Mouse (Mus musculus) left cerebral cortex, adult 2 months (tissue): ENCODE results near the gene Ppara. TPM values are rescaled to one million over a fixed set of nuclear protein-coding genes. Genes with fewer than 3 reads are reported as not detected.
"Not testable (repeated sequence)": the region's sequence is repeated elsewhere in the genome, so short reads cannot be mapped to it uniquely, and the experiment has no call there.

Source experiments
- DNase-seq, 2 experiments: peaks; one replicate each; pipeline ENCODE4 v3.0.0; 2021 to 2022; ENCODE audit warnings: low spot score in 2 of 2, mixed read lengths in 1 of 2; ENCODE audit errors: extremely low spot score in 1 of 2
- H3K27ac ChIP-seq: fragments of 200-600 bp; 2 replicates; pipeline ENCODE4 v1.8.1; 2022
- H3K4me3 ChIP-seq: fragments of 200-600 bp; 2 replicates; pipeline ENCODE4 v1.8.1; 2022
- CTCF ChIP-seq: fragments of 200-600 bp; IDR thresholded peaks from 2 replicates; pipeline ENCODE4 v1.8.1; 2022; ENCODE audit warnings: antibody characterized with exemption, mild to moderate bottlenecking, moderate library complexity
- intact Hi-C: fragments of 180-260 bp; cut with DNase I; formaldehyde crosslinking; loops from one replicate; pipeline ENCODE4 v1.15.1; 2025
- total RNA-seq, 2 experiments: library from RNA; stranded (reverse); gene quantifications; 2 replicates each; pipeline ENCODE4 v1.2.3; 2021

Gene Ppara
- total RNA-seq, 2 experiments from 2014 or later, result 3.6 TPM

- DNase-seq, result no peak
- intact Hi-C loops, result no loop called here
Measured at GRCm38 (mm10) chr15:85771306-85772121, 36.7 kb downstream of the Ppara start.

DNA sequence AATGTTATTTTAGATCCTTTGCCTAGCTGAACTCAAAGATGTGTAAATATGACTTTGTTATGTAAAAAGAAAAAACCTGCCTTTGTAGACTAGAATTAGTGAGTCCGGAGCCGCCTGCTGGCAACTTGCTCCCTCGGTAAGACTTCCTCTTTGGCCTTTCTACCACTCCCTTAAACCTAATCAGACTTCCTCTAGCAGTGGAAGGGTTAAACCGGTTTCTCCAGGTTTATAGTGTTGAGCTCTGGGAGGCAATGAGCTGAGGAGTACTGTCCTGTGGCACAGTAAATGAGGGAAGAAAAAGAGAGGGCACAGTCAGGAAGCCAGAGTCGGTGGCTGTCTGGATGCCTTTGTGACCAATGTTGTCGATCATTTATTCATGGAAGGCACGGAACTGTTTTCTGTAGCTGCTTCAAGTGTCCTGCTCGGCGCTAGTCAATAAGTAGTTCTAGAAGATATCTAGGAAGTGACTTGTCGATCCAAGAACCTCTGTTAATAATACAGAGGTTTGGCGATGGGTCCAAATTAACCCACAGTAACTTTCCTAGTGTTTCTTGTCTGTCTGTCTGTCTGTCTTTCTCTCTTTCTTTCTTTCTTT is 37.5 kb downstream of the Ppara start:
- DNase-seq, result no peak

More at GRCm38 (mm10) chr15:85771306-85772121, 36.7 kb downstream of the Ppara start:
- no peak for TF ChIP-seq CTCF
- no peak overlapping the region for H3K4me3 ChIP-seq
- no peak overlapping the region for H3K27ac ChIP-seq

GRCm38 (mm10) chr15:85774419-85774818 is 39.6 kb downstream of the Ppara start:
- Histone ChIP-seq H3K4me3 (no peak overlapping the region), H3K27ac (no peak overlapping the region)
- TF ChIP-seq CTCF, result no peak
- no peak for DNase-seq
- intact Hi-C loops, result no loop called here

More for the DNA sequence above, 37.5 kb downstream of the Ppara start:
- TF ChIP-seq CTCF, result peak; percentile 3; the same call in 1 of the 2 replicates
- intact Hi-C loops, result no loop called here
- no peak overlapping the region for H3K27ac ChIP-seq
- H3K4me3 ChIP-seq, result no peak overlapping the region

- no peak for DNase-seq
- Histone ChIP-seq H3K27ac (no peak overlapping the region), H3K4me3 (no peak overlapping the region)
- intact Hi-C loops, result no loop called here
- TF ChIP-seq CTCF, result no peak
Measured at GRCm38 (mm10) chr15:85775001-85775400, 40.2 kb downstream of the Ppara start.

DNA sequence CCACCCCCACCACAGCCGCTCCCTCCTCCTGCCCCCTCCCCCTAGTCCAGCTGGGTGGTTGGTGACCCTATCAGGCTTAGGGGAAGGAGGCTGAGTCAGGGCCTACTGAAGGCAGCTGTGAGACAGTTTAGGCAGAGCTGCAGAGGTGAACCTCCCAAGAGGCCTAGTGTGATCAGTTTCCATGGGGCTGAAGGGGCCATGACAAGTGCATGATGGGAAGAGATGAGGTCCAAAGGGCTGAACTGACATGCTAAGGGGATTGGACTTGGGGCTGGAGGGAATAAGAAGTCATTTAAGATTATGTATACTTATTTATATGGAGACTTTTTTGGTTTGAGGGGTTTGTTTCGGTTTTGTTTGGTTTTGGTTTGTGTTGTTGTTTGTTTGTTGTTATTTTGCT is 41.5 kb downstream of the Ppara start:
- H3K4me3 ChIP-seq, result no peak overlapping the region
- H3K27ac ChIP-seq, result no peak overlapping the region
- intact Hi-C loops, result no loop called here
- no peak for DNase-seq
- no peak for TF ChIP-seq CTCF

- no peak for TF ChIP-seq CTCF
- H3K27ac ChIP-seq, result no peak overlapping the region
- DNase-seq, result no peak
- intact Hi-C loops, result no loop called here
- no peak overlapping the region for H3K4me3 ChIP-seq
Measured at GRCm38 (mm10) chr15:85776771-85777170, 42.0 kb downstream of the Ppara start.

GRCm38 (mm10) chr15:85778891-85779290 is 44.1 kb downstream of the Ppara start:
- DNase-seq, H3K27ac ChIP-seq, H3K4me3 ChIP-seq, intact Hi-C loops: not testable (repeated sequence)

DNA sequence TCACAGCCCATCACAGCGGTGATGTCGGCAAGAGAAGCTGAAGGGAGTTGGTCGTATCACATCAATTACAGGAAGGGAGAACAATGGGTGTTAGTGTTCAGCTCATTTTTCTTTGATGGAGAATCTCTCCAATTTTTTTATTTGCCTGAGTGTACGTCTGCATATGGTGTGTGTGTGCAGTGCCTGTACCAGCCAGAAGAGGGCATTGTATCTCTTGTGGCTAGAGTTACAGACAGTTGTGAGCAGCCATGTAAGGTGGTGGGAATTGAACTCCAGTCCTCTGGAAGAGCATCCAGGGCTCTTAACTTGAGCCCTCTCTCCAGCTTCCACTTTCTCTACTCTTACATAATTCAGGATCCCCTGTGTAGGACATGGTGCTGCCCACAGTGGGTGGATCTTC is 48.4 kb downstream of the Ppara start:
- TF ChIP-seq CTCF, result peak; percentile 7
- intact Hi-C loops, result no loop called here
- H3K27ac ChIP-seq, result no peak overlapping the region
- DNase-seq, result no peak
- no peak overlapping the region for H3K4me3 ChIP-seq

GRCm38 (mm10) chr15:85784341-85784740 is 49.6 kb downstream of the Ppara start:
- no peak for DNase-seq
- Histone ChIP-seq H3K27ac (no peak overlapping the region), H3K4me3 (no peak overlapping the region)
- TF ChIP-seq CTCF, result no peak
- intact Hi-C loops, result no loop called here

GRCm38 (mm10) chr15:85786711-85787110 is 51.9 kb downstream of the Ppara start:
- no peak overlapping the region for H3K4me3 ChIP-seq
- TF ChIP-seq CTCF, result no peak
- H3K27ac ChIP-seq, result no peak overlapping the region
- intact Hi-C loops, result no loop called here
- DNase-seq, result no peak

GRCm38 (mm10) chr15:85787482-85787881 is 52.7 kb downstream of the Ppara start:
- Histone ChIP-seq H3K4me3 (no peak overlapping the region), H3K27ac (no peak overlapping the region)
- TF ChIP-seq CTCF, result no peak
- intact Hi-C loops, result no loop called here
- no peak for DNase-seq

DNA sequence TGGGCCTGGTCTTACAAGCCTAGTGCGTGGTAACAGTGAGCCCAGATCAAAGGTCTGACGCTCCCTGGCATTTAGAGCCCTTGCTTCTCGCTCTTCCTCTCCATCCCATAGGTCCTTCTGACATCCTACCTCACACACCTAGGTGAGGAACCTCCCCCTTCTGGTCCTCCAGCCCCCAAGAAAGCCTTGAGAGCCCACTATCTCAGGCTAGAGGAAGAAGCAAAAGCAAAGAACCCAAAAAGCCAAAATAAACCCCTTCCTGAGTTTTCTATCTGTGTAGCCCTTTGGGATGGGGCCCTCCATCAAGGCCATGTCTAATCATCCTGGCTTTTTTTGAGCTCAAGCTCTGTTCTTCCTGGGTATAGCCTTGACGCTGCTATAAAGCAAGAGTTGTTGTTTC is 53.3 kb downstream of the Ppara start:
- no peak overlapping the region for H3K4me3 ChIP-seq
- no peak overlapping the region for H3K27ac ChIP-seq
- DNase-seq, result no peak
- no peak for TF ChIP-seq CTCF
- intact Hi-C loops, result no loop called here

- intact Hi-C loops, result no loop called here
- Histone ChIP-seq H3K4me3 (no peak overlapping the region), H3K27ac (no peak overlapping the region)
- no peak for DNase-seq
- TF ChIP-seq CTCF, result no peak
Measured at GRCm38 (mm10) chr15:85788633-85789032, 53.9 kb downstream of the Ppara start.
